Mouse (Mus musculus) left cerebral cortex, adult 2 months (tissue): ENCODE data around the gene Retsat. TPM values are rescaled to one million over a fixed set of nuclear protein-coding genes. Genes with fewer than 3 reads are reported as not detected.
A peak's percentile ranks its signal among the peaks of the same experiment; 100 is the strongest.

Experiments used
- DNase-seq, 2 experiments: peaks; one replicate each; pipeline ENCODE4 v3.0.0; 2021 to 2022; ENCODE audit warnings: low spot score in 2 of 2, mixed read lengths in 1 of 2; ENCODE audit errors: extremely low spot score in 1 of 2
- H3K27ac ChIP-seq: fragments of 200-600 bp; 2 replicates; pipeline ENCODE4 v1.8.1; 2022
- H3K4me3 ChIP-seq: fragments of 200-600 bp; 2 replicates; pipeline ENCODE4 v1.8.1; 2022
- CTCF ChIP-seq: fragments of 200-600 bp; IDR thresholded peaks from 2 replicates; pipeline ENCODE4 v1.8.1; 2022; ENCODE audit warnings: antibody characterized with exemption, mild to moderate bottlenecking, moderate library complexity
- intact Hi-C: fragments of 180-260 bp; cut with DNase I; formaldehyde crosslinking; loops from one replicate; pipeline ENCODE4 v1.15.1; 2025
- total RNA-seq, 2 experiments: library from RNA; stranded (reverse); gene quantifications; 2 replicates each; pipeline ENCODE4 v1.2.3; 2021

Retsat gene
- total RNA-seq, 2 experiments from 2014 or later: 46.3 to 50.3 TPM

DNA sequence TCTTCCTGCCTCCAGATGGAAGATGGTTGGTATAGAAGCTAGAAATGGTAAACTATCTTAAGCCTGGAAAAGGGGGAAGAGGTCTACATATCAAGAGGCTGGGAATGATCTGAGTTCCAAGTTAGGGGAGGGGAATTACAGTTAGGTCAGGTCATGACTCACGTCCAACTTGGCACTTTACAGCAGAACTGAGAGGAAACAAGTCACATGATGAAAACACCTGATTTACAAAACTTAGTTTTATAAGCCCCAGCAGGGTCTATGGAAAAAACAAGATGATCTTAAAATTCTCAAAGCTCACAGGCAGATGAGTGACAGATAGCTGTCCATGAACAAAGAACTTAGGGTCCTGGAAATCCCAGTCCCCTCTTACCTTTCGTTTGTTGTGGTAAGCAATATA is 16.9 kb downstream of the Retsat start:
- TF ChIP-seq CTCF: no peak
- Histone ChIP-seq H3K27ac (no peak overlapping the region), H3K4me3 (peak overlapping the region; percentile 73)
- DNase-seq: no peak
- intact Hi-C loops: no loop called here

DNA sequence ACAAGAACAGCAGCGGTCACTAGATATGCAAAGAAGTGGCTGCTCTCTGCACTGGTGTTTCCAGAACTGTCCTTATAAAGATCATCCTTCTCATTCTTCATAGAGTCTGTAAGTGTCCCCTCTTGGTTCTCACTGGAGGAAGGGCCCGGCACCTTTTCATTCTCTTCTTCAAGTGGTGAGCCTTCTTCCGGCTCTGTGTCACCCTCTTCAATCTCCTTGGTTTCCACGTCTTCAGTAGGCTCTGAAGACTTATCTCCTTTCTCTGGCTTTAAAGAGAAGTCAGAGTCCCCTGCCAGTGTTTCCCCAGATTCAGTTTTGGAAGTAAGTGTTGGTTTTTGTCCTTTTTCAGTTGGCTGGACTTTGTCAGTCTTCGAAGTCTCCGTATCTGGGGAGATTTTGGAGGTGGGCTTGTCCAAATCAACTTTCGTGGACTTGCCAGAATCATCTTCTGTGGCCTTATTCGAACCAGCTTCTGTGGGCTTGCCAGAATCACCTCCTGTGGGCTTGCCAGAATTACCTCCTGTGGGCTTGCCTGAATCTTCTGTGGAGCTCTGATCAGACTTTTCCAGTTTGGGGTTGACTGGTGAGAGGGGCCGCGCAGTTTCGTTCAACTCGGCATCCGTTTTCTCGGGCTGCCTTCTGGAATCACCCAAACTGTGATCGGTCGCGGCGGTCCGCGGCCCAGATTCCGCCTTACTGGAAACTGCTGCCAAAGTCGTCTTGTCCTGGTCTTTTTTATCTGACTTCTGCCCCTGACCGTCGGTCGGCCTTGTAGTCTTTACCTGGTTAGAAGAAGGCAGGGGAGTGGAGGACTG is 17.5 kb downstream of the Retsat start:
- peak overlapping the region; percentile 77 for H3K27ac ChIP-seq
- intact Hi-C loops: no loop called here
- TF ChIP-seq CTCF: no peak
- DNase-seq: no peak
- H3K4me3 ChIP-seq: peak overlapping the region; percentile 73

DNA sequence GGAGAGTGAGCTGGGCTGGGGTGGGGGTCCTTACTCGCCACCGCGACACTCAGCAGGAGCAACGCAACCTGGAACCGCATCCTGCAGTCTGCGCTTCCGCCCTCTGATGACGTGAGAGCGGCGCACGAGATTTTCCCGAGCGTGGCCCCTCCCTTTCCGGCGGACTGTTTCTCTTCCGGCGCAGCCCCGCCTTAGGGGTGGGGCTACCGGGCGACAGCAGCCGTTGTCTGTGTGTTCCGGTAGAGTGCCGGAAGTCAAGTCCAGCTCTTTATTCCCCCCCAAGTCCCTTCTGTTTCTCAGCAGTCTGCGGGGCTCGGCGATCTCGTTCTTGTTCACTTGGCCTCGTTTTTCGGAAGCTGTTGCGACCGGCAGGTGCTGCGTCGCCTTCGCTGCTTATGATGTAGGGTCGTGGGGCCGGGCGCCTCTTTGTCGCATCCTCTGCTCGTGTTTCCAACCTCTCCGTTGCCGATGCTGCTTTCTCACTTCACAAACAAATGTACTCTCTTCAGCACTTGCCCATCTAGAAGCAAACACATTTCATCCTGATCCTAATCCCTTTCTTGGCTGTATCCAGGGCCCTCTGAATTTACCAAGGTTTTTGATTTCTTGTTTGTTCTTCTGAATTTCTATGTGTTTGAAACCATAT is 18.5 kb downstream of the Retsat start, which contains the start of gene Tgoln1:
TSS of gene Tgoln1 (minus strand) at position 358 of the 646 bp plus-strand sequence.
- intact Hi-C loops: no loop called here
- peak within 1 kb of the TSS; percentile 88 for H3K27ac ChIP-seq
- DNase-seq: peak; percentile 94 to 95
- H3K4me3 ChIP-seq: peak within 1 kb of the TSS; percentile 73
- TF ChIP-seq CTCF: no peak

DNA sequence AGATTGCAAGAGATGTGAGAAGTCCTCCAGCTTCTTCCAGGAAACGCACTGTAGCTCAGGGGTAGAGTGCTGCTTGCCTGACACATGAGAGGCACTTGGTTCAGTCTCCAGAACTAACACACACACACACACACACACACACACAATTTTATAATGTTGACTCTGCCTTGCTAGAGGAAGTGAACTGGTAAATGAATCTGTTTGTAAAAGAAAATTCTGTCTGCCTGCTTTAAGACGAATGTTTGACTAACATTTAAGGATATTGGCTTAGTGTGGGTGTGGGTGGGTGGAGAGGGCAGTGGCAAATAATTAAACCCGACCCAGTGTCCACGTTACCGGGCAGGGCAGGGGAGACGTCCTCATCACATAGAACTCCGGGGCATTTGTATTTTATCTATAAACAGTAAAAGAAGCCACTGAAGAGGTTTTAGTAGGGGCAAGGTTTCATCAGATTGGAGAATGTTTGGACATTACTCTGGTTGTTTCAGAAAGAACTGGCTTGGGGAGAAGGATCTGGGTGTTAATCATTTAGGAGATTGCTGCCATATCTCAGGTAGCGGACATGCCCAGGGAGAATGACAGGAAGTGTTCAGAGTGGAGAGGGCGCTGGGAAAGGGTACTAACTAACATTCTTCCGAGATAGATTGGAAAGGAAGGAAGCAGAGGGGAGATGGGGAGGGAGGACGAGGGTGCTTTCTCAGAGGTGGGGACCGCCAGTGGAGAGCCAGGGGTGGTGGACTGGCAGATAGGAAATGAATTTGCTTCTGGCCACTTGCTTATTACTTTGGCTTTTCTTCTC is 21.7 kb downstream of the Retsat start:
- no peak for DNase-seq
- no peak overlapping the region for H3K27ac ChIP-seq
- no peak for TF ChIP-seq CTCF
- H3K4me3 ChIP-seq: no peak overlapping the region
- intact Hi-C loops: no loop called here

DNA sequence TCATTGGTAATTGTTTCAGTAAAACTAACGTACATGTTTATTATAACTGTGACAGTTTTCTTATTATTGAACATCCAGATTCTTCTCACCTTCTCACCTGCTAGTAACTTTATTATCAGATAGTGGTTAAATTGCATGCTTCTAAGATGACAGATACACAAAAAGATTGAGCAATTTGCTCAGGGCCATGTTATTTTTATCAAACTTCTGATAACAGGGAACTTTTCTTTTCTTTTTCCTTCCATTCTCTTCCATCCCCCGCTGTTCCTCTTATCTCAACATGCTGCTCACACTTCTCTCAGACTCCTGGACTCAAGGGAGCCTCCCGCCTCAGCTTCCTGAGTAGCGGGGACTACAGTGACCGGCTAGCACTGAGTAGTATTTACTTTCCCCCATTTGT is 22.6 kb downstream of the Retsat start:
- intact Hi-C loops: no loop called here
- Histone ChIP-seq H3K27ac (no peak overlapping the region), H3K4me3 (no peak overlapping the region)
- TF ChIP-seq CTCF: no peak
- no peak for DNase-seq

DNA sequence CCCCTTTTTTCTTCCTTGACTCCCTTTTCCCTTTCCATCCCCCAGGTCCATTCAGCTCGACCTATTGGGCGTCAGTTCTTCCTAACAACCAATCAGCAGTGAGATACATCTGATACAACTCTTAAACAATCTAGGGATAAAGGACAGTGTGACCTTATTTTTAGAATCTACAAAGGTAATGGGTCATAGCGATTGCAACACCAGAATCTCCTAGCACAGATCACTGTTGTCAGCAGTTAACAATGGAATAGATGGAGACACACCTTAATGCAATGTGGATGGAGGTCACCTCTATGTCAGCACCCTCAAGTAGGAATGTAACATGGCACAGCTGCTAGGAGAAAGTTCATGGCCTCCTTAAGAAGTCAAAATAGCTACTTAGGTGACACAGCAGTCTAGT is 24.6 kb downstream of the Retsat start:
- no peak overlapping the region for H3K4me3 ChIP-seq
- DNase-seq: no peak
- no peak for TF ChIP-seq CTCF
- H3K27ac ChIP-seq: no peak overlapping the region
- intact Hi-C loops: no loop called here

DNA sequence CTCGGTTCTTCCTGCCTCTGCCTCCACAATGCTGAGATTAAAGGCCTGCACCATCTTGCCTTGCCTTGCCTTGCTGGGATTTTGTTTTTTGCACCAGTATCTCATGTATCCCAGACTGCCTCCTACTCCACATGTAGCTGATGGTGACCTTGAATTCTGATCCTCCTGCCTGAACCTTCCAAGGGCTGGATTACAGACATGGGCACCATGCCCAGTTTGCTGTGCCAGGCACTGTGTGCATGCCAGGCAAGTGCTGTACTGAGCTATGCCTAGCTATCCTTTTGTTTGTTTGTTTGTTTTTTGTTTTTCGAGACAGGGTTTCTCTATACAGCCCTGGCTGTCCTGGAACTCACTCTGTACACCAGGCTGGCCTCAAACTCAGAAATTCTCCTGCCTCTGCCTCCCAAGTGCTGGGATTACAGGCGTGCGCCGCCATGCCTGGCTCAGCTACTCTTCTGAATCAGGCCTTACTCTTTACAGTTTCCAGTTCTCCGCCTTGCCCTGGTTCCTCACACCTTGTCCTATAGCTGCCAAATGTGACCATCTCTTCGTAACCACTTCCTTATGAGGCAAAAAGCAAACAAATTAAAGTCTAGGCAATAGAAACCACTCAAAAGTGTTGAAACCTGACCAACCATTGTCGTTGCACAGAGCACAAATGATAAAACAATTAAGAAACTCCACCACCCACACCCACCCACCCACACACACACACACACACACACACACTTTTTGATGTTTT is 25.6 kb downstream of the Retsat start:
- H3K4me3 ChIP-seq: no peak overlapping the region
- TF ChIP-seq CTCF: no peak
- intact Hi-C loops: no loop called here

DNA sequence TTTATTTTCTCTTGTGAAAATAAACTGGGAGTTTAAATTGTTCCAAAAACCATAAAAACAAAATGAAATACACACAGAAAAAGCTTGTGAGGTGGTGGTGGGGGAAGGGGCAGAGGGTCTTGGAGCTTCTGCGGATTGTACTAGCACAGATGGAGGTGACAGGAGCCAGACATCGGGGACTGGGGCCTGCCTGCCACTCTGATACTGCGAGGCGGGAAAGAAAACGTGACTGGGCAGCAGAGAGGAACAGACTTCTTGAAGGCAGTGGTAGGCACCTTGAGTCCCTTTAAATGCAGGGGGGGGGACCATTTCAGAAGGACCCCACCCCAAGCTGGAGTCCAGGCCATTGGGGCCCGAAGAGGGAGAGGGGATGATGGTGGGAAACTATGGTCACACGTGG is 28.1 kb downstream of the Retsat start:
- TF ChIP-seq CTCF: no peak
- Histone ChIP-seq H3K27ac (no peak overlapping the region), H3K4me3 (no peak overlapping the region)
- no peak for DNase-seq
- intact Hi-C loops: no loop called here

More for the DNA sequence above, 25.6 kb downstream of the Retsat start:
- H3K27ac ChIP-seq: no peak overlapping the region
- no peak for DNase-seq

DNA sequence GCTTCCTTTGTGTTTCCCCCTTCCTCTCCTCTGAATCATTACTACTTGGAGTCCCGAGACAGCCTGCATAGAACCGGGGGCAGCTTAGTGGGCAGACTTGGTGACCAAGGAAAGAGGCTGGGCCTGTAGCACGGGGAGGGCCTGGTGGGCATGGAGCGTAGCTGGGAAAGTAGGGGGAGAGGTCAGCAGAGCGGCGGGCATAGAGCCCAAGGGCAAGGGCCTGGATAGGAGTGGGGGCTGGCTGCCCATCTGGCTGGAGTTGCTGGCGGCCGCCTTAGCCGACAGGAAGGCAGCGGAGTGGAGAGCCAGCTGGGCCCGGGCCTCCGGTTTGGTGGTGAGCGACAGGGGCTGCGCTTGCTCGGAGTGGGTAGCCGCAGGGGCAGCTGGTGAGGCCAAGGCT is 29.0 kb downstream of the Retsat start:
- Histone ChIP-seq H3K4me3 (no peak overlapping the region), H3K27ac (no peak overlapping the region)
- TF ChIP-seq CTCF: no peak
- DNase-seq: no peak
- intact Hi-C loops: no loop called here

DNA sequence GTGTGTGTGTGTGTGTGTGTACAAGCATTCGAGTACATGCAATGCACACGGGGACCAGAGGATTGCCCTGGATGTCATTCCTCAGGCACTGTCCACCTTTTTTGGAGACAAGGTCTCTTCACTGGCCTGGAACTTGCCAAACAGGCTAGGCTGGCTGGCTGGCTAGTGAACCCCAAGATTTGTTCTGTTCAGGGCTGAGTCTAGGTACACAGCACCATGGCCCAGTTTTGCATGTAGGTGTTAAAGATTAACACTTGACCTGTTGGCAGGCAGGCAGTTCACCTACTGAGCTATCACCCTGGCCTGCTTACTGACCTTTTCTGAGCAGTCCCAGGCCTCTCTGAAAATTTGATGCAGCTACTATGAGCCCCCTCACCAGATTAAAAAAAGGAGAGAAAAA is 32.1 kb downstream of the Retsat start:
- DNase-seq: no peak
- intact Hi-C loops: loop anchor here (10.0 kb wide), 1 partner anchor 284 kb away; no protein-coding TSS in a partner anchor
- Histone ChIP-seq H3K4me3 (no peak overlapping the region), H3K27ac (no peak overlapping the region)
- no peak for TF ChIP-seq CTCF

DNA sequence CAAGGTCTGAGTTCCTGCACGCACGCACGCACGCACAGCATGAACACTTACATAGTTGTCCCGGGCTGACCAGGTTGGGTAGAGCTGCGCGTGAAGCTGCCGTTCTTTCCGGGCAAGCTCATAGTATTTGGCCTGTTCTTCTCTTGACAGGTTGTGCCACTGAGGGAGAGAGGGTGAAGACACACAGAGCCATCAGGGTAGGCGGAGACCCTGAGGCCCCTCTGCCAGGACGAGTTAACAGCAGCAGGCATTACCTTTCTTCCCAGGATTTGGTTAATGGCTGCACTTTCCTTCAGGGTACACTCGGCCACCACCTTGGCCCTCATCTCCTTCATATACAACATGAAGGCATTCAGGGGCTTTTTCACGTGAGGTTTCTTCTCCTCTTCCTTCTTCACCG is 32.7 kb downstream of the Retsat start:
- intact Hi-C loops: loop anchor here (10.0 kb wide), 1 partner anchor 284 kb away; no protein-coding TSS in a partner anchor

More for the DNA sequence above, 32.7 kb downstream of the Retsat start:
- DNase-seq: no peak
- no peak overlapping the region for H3K27ac ChIP-seq
- no peak for TF ChIP-seq CTCF
- no peak overlapping the region for H3K4me3 ChIP-seq
